Mouse (Mus musculus) ovary, postnatal 14 days (tissue): ENCODE measurements around the gene Atp4b.
A peak's percentile ranks its signal among the peaks of the same experiment; 100 is the strongest.
"Not testable (repeated sequence)": the region's sequence is repeated elsewhere in the genome, so short reads cannot be mapped to it uniquely, and the experiment has no call there.

Experiments used
- DNase-seq: peaks from one replicate; pipeline ENCODE4 v3.0.0; 2022; ENCODE audit warnings: low spot score

Gene Atp4b

GRCm38 (mm10) chr8:13382536-13382935, 14.1 kb downstream of the Atp4b start:
- no peak for DNase-seq

- DNase-seq = no peak
Measured at GRCm38 (mm10) chr8:13381630-13382029, 15.0 kb downstream of the Atp4b start.

GRCm38 (mm10) chr8:13373151-13373662, 23.4 kb downstream of the Atp4b start:
- no peak for DNase-seq

GRCm38 (mm10) chr8:13361865-13362264, 34.8 kb downstream of the Atp4b start:
- no peak for DNase-seq

- no peak for DNase-seq
Measured at GRCm38 (mm10) chr8:13360213-13360612, 36.4 kb downstream of the Atp4b start.

GRCm38 (mm10) chr8:13356681-13357080, 39.9 kb downstream of the Atp4b start:
- no peak for DNase-seq

- DNase-seq = no peak
Measured at GRCm38 (mm10) chr8:13356221-13356620, 40.4 kb downstream of the Atp4b start.

- DNase-seq = no peak
Measured at GRCm38 (mm10) chr8:13353883-13354282, 42.7 kb downstream of the Atp4b start.

- no peak for DNase-seq
Measured at GRCm38 (mm10) chr8:13353155-13353833, 43.3 kb downstream of the Atp4b start.

- no peak for DNase-seq
Measured at GRCm38 (mm10) chr8:13352601-13353000, 44.0 kb downstream of the Atp4b start.

GRCm38 (mm10) chr8:13351593-13351992, 45.0 kb downstream of the Atp4b start:
- DNase-seq = no peak

- no peak for DNase-seq
Measured at GRCm38 (mm10) chr8:13350052-13350451, 46.6 kb downstream of the Atp4b start.

GRCm38 (mm10) chr8:13343134-13343533, 53.5 kb downstream of the Atp4b start:
- DNase-seq = no peak

- DNase-seq = no peak
Measured at GRCm38 (mm10) chr8:13342340-13342739, 54.3 kb downstream of the Atp4b start.

- no peak for DNase-seq
Measured at GRCm38 (mm10) chr8:13340650-13341049, 56.0 kb downstream of the Atp4b start.

GRCm38 (mm10) chr8:13339646-13339990, 57.0 kb downstream of the Atp4b start:
- no peak for DNase-seq

- DNase-seq = peak; percentile 23
Measured at GRCm38 (mm10) chr8:13338901-13339645, 57.6 kb downstream of the Atp4b start.

- peak; percentile 65 for DNase-seq
Measured at GRCm38 (mm10) chr8:13338255-13338860, 58.3 kb downstream of the Atp4b start, which contains the start of gene Tfdp1. TSS of gene Tfdp1 (plus strand) at chr8:13338751.

- DNase-seq = no peak
Measured at GRCm38 (mm10) chr8:13337678-13338077, 58.9 kb downstream of the Atp4b start.

GRCm38 (mm10) chr8:13337245-13337644, 59.4 kb downstream of the Atp4b start:
- DNase-seq = not testable (repeated sequence)
